Mouse (Mus musculus): ENCODE data around the gene Ap1m2. TPM values are rescaled to one million over a fixed set of nuclear protein-coding genes. Genes with fewer than 3 reads are reported as not detected.
"Not testable (repeated sequence)": the region's sequence is repeated elsewhere in the genome, so short reads cannot be mapped to it uniquely, and the experiment has no call there.

Gene Ap1m2
- polyA plus RNA-seq, 1 experiment from 2014 or later: 53.2 TPM

- 54% methylated on average over 15 of the region's 15 CpGs for WGBS
Measured at GRCm38 (mm10) chr9:21309150-21309741, 2.9 kb downstream of the Ap1m2 start.

GRCm38 (mm10) chr9:21305065-21305464 is 7.1 kb downstream of the Ap1m2 start:
- peaks cover 2% of the 10 kb centered on the region for H3K9me3 ChIP-seq (ENCODE audit: control insufficient read depth, low read length)
- no peak for ATAC-seq (ENCODE audit: low read depth)
- no peak overlapping the region for H3K27ac ChIP-seq (ENCODE audit: low read length)
- H3K36me3 ChIP-seq (ENCODE audit: control insufficient read depth, insufficient read depth, low read length): no peaks in the 10 kb centered on the region
- H3K4me3 ChIP-seq (ENCODE audit: low read length): no peak overlapping the region
- no peak overlapping the region for H3K4me2 ChIP-seq (ENCODE audit: low read depth, low read length)
- H3K9ac ChIP-seq (ENCODE audit: low read length): no peak overlapping the region
- no peaks in the 10 kb centered on the region for H3K27me3 ChIP-seq (ENCODE audit: control insufficient read depth, insufficient read depth, low read depth, low read length)
- H3K4me1 ChIP-seq (replicated peaks; ENCODE audit: control insufficient read depth, insufficient read depth, low read length): no peaks in the 10 kb centered on the region
- WGBS: 79% methylated on average over 7 of the region's 7 CpGs

More at GRCm38 (mm10) chr9:21309150-21309741, 2.9 kb downstream of the Ap1m2 start:
- no peak overlapping the region for H3K4me3 ChIP-seq (ENCODE audit: low read length)
- H3K9ac ChIP-seq (ENCODE audit: low read length): no peak overlapping the region
- no peaks in the 10 kb centered on the region for H3K9me3 ChIP-seq (ENCODE audit: control insufficient read depth, low read length)
- no peaks in the 10 kb centered on the region for H3K4me1 ChIP-seq (replicated peaks; ENCODE audit: control insufficient read depth, insufficient read depth, low read length)
- peaks cover 10% of the 10 kb centered on the region for H3K27me3 ChIP-seq (ENCODE audit: control insufficient read depth, insufficient read depth, low read depth, low read length)
- ATAC-seq (ENCODE audit: low read depth): no peak
- no peak overlapping the region for H3K27ac ChIP-seq (ENCODE audit: low read length)
- no peaks in the 10 kb centered on the region for H3K36me3 ChIP-seq (ENCODE audit: control insufficient read depth, insufficient read depth, low read length)
- H3K4me2 ChIP-seq (ENCODE audit: low read depth, low read length): no peak overlapping the region

GRCm38 (mm10) chr9:21299014-21299413 is 13.1 kb downstream of the Ap1m2 start:
- Histone ChIP-seq H3K4me1 (replicated peaks; ENCODE audit: control insufficient read depth, insufficient read depth, low read length) (no peaks in the 10 kb centered on the region), H3K4me2 (ENCODE audit: low read depth, low read length) (no peak overlapping the region), H3K27ac (ENCODE audit: low read length) (no peak overlapping the region), H3K4me3 (ENCODE audit: low read length) (no peak overlapping the region), H3K36me3 (ENCODE audit: control insufficient read depth, insufficient read depth, low read length) (no peaks in the 10 kb centered on the region), H3K9ac (ENCODE audit: low read length) (no peak overlapping the region), H3K9me3 (ENCODE audit: control insufficient read depth, low read length) (peaks cover 2% of the 10 kb centered on the region), H3K27me3 (ENCODE audit: control insufficient read depth, insufficient read depth, low read depth, low read length) (no peaks in the 10 kb centered on the region)
- no peak for ATAC-seq (ENCODE audit: low read depth)
- 72% methylated on average over 10 of the region's 10 CpGs for WGBS

- no peak for ATAC-seq (ENCODE audit: low read depth)
- Histone ChIP-seq H3K36me3 (ENCODE audit: control insufficient read depth, insufficient read depth, low read length) (no peaks in the 10 kb centered on the region), H3K9ac (ENCODE audit: low read length) (no peak overlapping the region), H3K27me3 (ENCODE audit: control insufficient read depth, insufficient read depth, low read depth, low read length) (no peaks in the 10 kb centered on the region), H3K9me3 (ENCODE audit: control insufficient read depth, low read length) (no peaks in the 10 kb centered on the region), H3K4me3 (ENCODE audit: low read length) (no peak overlapping the region; the same call in 1 of the 2 replicates), H3K4me1 (replicated peaks; ENCODE audit: control insufficient read depth, insufficient read depth, low read length) (peaks cover 20% of the 10 kb centered on the region), H3K4me2 (ENCODE audit: low read depth, low read length) (peak overlapping the region; percentile 61; the same call in 1 of the 2 replicates), H3K27ac (ENCODE audit: low read length) (0 out of 2 replicates have a peak overlapping the region, but pooled peaks have one; percentile 10)
- 88% methylated on average over 3 of the region's 3 CpGs for WGBS
Measured at GRCm38 (mm10) chr9:21292271-21292670, 19.9 kb downstream of the Ap1m2 start.

- Histone ChIP-seq H3K4me1 (replicated peaks; ENCODE audit: control insufficient read depth, insufficient read depth, low read length) (peaks cover 23% of the 10 kb centered on the region), H3K4me3 (ENCODE audit: low read length) (peak overlapping the region; percentile 75), H3K9ac (ENCODE audit: low read length) (peak overlapping the region; percentile 68), H3K27ac (ENCODE audit: low read length) (peak overlapping the region; percentile 92), H3K4me2 (ENCODE audit: low read depth, low read length) (peak overlapping the region; percentile 61)
- not testable (repeated sequence) for ATAC-seq (ENCODE audit: low read depth); H3K36me3 ChIP-seq (ENCODE audit: control insufficient read depth, insufficient read depth, low read length); H3K9me3 ChIP-seq (ENCODE audit: control insufficient read depth, low read length); H3K27me3 ChIP-seq (ENCODE audit: control insufficient read depth, insufficient read depth, low read depth, low read length)
- 10% methylated on average over 7 of the region's 7 CpGs for WGBS
Measured at GRCm38 (mm10) chr9:21291868-21292267, 20.3 kb downstream of the Ap1m2 start.

GRCm38 (mm10) chr9:21291022-21291787 is 20.9 kb downstream of the Ap1m2 start, which contains the start of gene Cdkn2d:
Cdkn2d (minus strand) TSS chr9:21291407.
- Histone ChIP-seq H3K9ac (ENCODE audit: low read length) (peak within 1 kb of the TSS; percentile 75), H3K27ac (ENCODE audit: low read length) (peak within 1 kb of the TSS; percentile 92), H3K36me3 (ENCODE audit: control insufficient read depth, insufficient read depth, low read length) (no peaks in the 10 kb centered on the region), H3K9me3 (ENCODE audit: control insufficient read depth, low read length) (no peaks in the 10 kb centered on the region), H3K27me3 (ENCODE audit: control insufficient read depth, insufficient read depth, low read depth, low read length) (no peaks in the 10 kb centered on the region), H3K4me2 (ENCODE audit: low read depth, low read length) (peak within 1 kb of the TSS; percentile 61), H3K4me1 (replicated peaks; ENCODE audit: control insufficient read depth, insufficient read depth, low read length) (peaks cover 28% of the 10 kb centered on the region), H3K4me3 (ENCODE audit: low read length) (peak within 1 kb of the TSS; percentile 75)
- under 1% methylated on average over 49 of the region's 51 CpGs for WGBS
- peak; percentile 95 for ATAC-seq (ENCODE audit: low read depth)

- no peaks in the 10 kb centered on the region for H3K9me3 ChIP-seq (ENCODE audit: control insufficient read depth, low read length)
- H3K36me3 ChIP-seq (ENCODE audit: control insufficient read depth, insufficient read depth, low read length): no peaks in the 10 kb centered on the region
- H3K4me1 ChIP-seq (replicated peaks; ENCODE audit: control insufficient read depth, insufficient read depth, low read length): peaks cover 28% of the 10 kb centered on the region
- H3K4me3 ChIP-seq (ENCODE audit: low read length): peak overlapping the region; percentile 75
- no peaks in the 10 kb centered on the region for H3K27me3 ChIP-seq (ENCODE audit: control insufficient read depth, insufficient read depth, low read depth, low read length)
- WGBS: under 1% methylated on average over 20 of the region's 20 CpGs
- no peak for ATAC-seq (ENCODE audit: low read depth)
- H3K27ac ChIP-seq (ENCODE audit: low read length): peak overlapping the region; percentile 65
- H3K9ac ChIP-seq (ENCODE audit: low read length): peak overlapping the region; percentile 75
- peak overlapping the region; percentile 58 for H3K4me2 ChIP-seq (ENCODE audit: low read depth, low read length)
Measured at GRCm38 (mm10) chr9:21290589-21290988, 21.5 kb downstream of the Ap1m2 start.

GRCm38 (mm10) chr9:21289337-21289671 is 22.8 kb downstream of the Ap1m2 start:
- ATAC-seq (ENCODE audit: low read depth): no peak
- H3K9ac ChIP-seq (ENCODE audit: low read length): no peak overlapping the region
- peak overlapping the region; percentile 74 for H3K4me2 ChIP-seq (ENCODE audit: low read depth, low read length)
- H3K9me3 ChIP-seq (ENCODE audit: control insufficient read depth, low read length): no peaks in the 10 kb centered on the region
- 0 out of 2 replicates have a peak, but pooled peaks cover under 1% of the 10 kb centered on the region for H3K36me3 ChIP-seq (ENCODE audit: control insufficient read depth, insufficient read depth, low read length)
- no peaks in the 10 kb centered on the region for H3K27me3 ChIP-seq (ENCODE audit: control insufficient read depth, insufficient read depth, low read depth, low read length)
- WGBS: 67% methylated on average over 2 of the region's 2 CpGs
- peak overlapping the region; percentile 75 for H3K4me3 ChIP-seq (ENCODE audit: low read length)
- H3K27ac ChIP-seq (ENCODE audit: low read length): no peak overlapping the region
- peaks cover 28% of the 10 kb centered on the region for H3K4me1 ChIP-seq (replicated peaks; ENCODE audit: control insufficient read depth, insufficient read depth, low read length)
